ENCODE assay signal across 8 mouse cellular contexts in the genomic region with DNA sequence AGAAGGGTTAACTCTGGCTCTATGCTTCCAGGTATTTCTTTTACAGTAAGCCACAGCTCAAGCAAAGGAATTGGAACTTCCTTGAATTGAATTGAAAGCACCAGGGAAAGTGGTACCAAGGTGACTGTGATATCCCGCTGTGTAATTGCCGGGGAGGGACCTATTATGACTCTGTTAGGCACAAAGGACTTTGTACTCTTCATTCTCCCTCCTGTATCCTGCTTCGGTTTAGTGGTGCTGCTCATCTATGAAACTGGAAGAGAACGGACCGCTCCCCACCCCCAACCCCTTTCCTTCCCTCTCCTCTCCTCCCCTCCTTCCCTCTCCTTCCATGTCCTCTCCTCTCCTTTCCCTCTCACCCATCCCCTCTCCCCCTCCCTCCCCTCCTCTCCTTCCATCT. TPM values are rescaled to one million over a fixed set of nuclear protein-coding genes. Genes with fewer than 3 reads are reported as not detected.
A peak's percentile ranks its signal among the peaks of the same experiment; 100 is the strongest.
DNase-seq lines count a peak whose midpoint lies in the region; ATAC-seq lines count a peak whose summit lies in the region.

No protein-coding gene starts in this region.

- no peaks in the 10 kb centered on the region for H3K9me3 ChIP-seq in forebrain, embryonic 10.5 days
- no peaks in the 10 kb centered on the region for H3K9me3 ChIP-seq in forebrain, embryonic 11.5 days (ENCODE audit: control insufficient read depth, low read length)
- no peaks in the 10 kb centered on the region for H3K9me3 ChIP-seq in neural tube, embryonic 11.5 days (ENCODE audit: control insufficient read depth, low read length)
- no peaks in the 10 kb centered on the region for H3K9me3 ChIP-seq in limb, embryonic 15.5 days

- no peak overlapping the region for H3K27ac ChIP-seq in forebrain, embryonic 10.5 days
- H3K27ac ChIP-seq in forebrain, embryonic 11.5 days (ENCODE audit: low read depth, low read length) = no peak overlapping the region
- H3K27ac ChIP-seq in neural tube, embryonic 11.5 days (ENCODE audit: low read depth, low read length) = no peak overlapping the region
- no peak overlapping the region for H3K27ac ChIP-seq in limb, embryonic 15.5 days

- no peak for ATAC-seq in forebrain, embryonic 11.5 days (replicated peaks; ENCODE audit: low FRiP score)
- no peak for ATAC-seq in neural tube, embryonic 11.5 days (ENCODE audit: insufficient read depth, low FRiP score, low TSS enrichment)
- ATAC-seq in limb, embryonic 15.5 days (ENCODE audit: insufficient number of reproducible peaks, low FRiP score, low TSS enrichment, low read depth) = no peak

- peaks cover 47% of the 10 kb centered on the region for H3K27me3 ChIP-seq in forebrain, embryonic 10.5 days (ENCODE audit: poor library complexity, severe bottlenecking)
- H3K27me3 ChIP-seq in forebrain, embryonic 11.5 days (ENCODE audit: control insufficient read depth, insufficient read depth, low read length) = peaks cover 11% of the 10 kb centered on the region
- peaks cover 5% of the 10 kb centered on the region for H3K27me3 ChIP-seq in neural tube, embryonic 11.5 days (ENCODE audit: control insufficient read depth, insufficient read depth, low read length)
- peaks cover 16% of the 10 kb centered on the region; the same call in 1 of the 2 replicates for H3K27me3 ChIP-seq in limb, embryonic 15.5 days

- H3K36me3 ChIP-seq in forebrain, embryonic 10.5 days (replicated peaks) = no peaks in the 10 kb centered on the region
- no peaks in the 10 kb centered on the region for H3K36me3 ChIP-seq in forebrain, embryonic 11.5 days (ENCODE audit: control insufficient read depth, insufficient read depth, low read length)
- no peaks in the 10 kb centered on the region for H3K36me3 ChIP-seq in neural tube, embryonic 11.5 days (ENCODE audit: control insufficient read depth, insufficient read depth, low read length)
- H3K36me3 ChIP-seq in limb, embryonic 15.5 days = no peaks in the 10 kb centered on the region

- peak overlapping the region; percentile 60 for H3K4me3 ChIP-seq in forebrain, embryonic 10.5 days
- no peak overlapping the region for H3K4me3 ChIP-seq in forebrain, embryonic 11.5 days (ENCODE audit: low read depth, low read length)
- no peak overlapping the region for H3K4me3 ChIP-seq in neural tube, embryonic 11.5 days (ENCODE audit: low read depth, low read length)
- peak overlapping the region; percentile 49 for H3K4me3 ChIP-seq in limb, embryonic 15.5 days

- no peak overlapping the region for H3K9ac ChIP-seq in forebrain, embryonic 11.5 days (ENCODE audit: low read length)
- no peak overlapping the region for H3K9ac ChIP-seq in neural tube, embryonic 11.5 days (ENCODE audit: low read length)
- no peak overlapping the region for H3K9ac ChIP-seq in limb, embryonic 15.5 days

- no peak for DNase-seq in forebrain, embryonic 10.5 days (ENCODE audit: extremely low spot score, low spot score)
- no peak for DNase-seq in forebrain, embryonic 11.5 days (ENCODE audit: low spot score)
- no peak for DNase-seq in neural tube, embryonic 11.5 days (ENCODE audit: low spot score)
- DNase-seq in neural tube, embryonic 10.5 days (ENCODE audit: extremely low spot score, low spot score) = no peak
- peak; percentile 7 for DNase-seq in yolk sac, embryonic 10.5 days (ENCODE audit: low spot score)
- no peak for DNase-seq in testis, postnatal 10 days (ENCODE audit: low spot score)
- DNase-seq in T-cell, adult 2 months (ENCODE audit: low spot score) = no peak

- no peak overlapping the region for H3K4me2 ChIP-seq in forebrain, embryonic 11.5 days (ENCODE audit: low read depth, low read length, severe bottlenecking)
- peak overlapping the region; percentile 51 for H3K4me2 ChIP-seq in neural tube, embryonic 11.5 days (ENCODE audit: low read depth)
- H3K4me2 ChIP-seq in limb, embryonic 15.5 days = peak overlapping the region; percentile 75

- WGBS in forebrain, embryonic 10.5 days = 17% methylated on average over 5 of the region's 5 CpGs
- WGBS in forebrain, embryonic 11.5 days = 8% methylated on average over 5 of the region's 5 CpGs
- WGBS in neural tube, embryonic 11.5 days = 5% methylated on average over 5 of the region's 5 CpGs
- WGBS in limb, embryonic 15.5 days = 8% methylated on average over 5 of the region's 5 CpGs

- H3K4me1 ChIP-seq in forebrain, embryonic 10.5 days = peaks cover 17% of the 10 kb centered on the region
- H3K4me1 ChIP-seq in forebrain, embryonic 11.5 days (replicated peaks; ENCODE audit: control insufficient read depth, insufficient read depth, low read length) = 0 out of 2 replicates have a peak, but pooled peaks cover 3% of the 10 kb centered on the region
- H3K4me1 ChIP-seq in neural tube, embryonic 11.5 days (ENCODE audit: control insufficient read depth, insufficient read depth, low read length) = no peaks in the 10 kb centered on the region
- peaks cover 13% of the 10 kb centered on the region for H3K4me1 ChIP-seq in limb, embryonic 15.5 days

RNA-seq across cellular contexts. Expression of a gene that starts 1.3 kb away (rescaled TPM):
- 0.11 TPM in 1 of 2 replicates, not detected in the other for polyA plus RNA-seq in forebrain, embryonic 10.5 days (2016; fragmentation: Nextera tagmentation; extraction: Ambion mirVana)
- 0.43 and 0.59 TPM in 2 replicates for polyA plus RNA-seq in forebrain, embryonic 11.5 days (2014; fragmentation: Nextera tagmentation; extraction: Ambion mirVana)
- 0.58 and 1.4 TPM in 2 replicates for polyA plus RNA-seq in neural tube, embryonic 11.5 days (2014; fragmentation: Nextera tagmentation; extraction: Ambion mirVana)
- polyA plus RNA-seq in limb, embryonic 15.5 days (2015; fragmentation: Nextera tagmentation; extraction: Ambion mirVana) = 0.96 and 1.0 TPM in 2 replicates

RNA-seq across cellular contexts. Expression of a gene that starts 40.7 kb away (rescaled TPM):
- polyA plus RNA-seq in forebrain, embryonic 10.5 days (2016; fragmentation: Nextera tagmentation; extraction: Ambion mirVana) = not detected in 2 replicates
- not detected in 2 replicates for polyA plus RNA-seq in forebrain, embryonic 11.5 days (2014; fragmentation: Nextera tagmentation; extraction: Ambion mirVana)
- polyA plus RNA-seq in neural tube, embryonic 11.5 days (2014; fragmentation: Nextera tagmentation; extraction: Ambion mirVana) = not detected in 2 replicates
- polyA plus RNA-seq in limb, embryonic 15.5 days (2015; fragmentation: Nextera tagmentation; extraction: Ambion mirVana) = not detected in 2 replicates

RNA-seq across cellular contexts. Expression of a gene that starts 40.8 kb away (rescaled TPM):
- polyA plus RNA-seq in forebrain, embryonic 10.5 days (2016; fragmentation: Nextera tagmentation; extraction: Ambion mirVana) = 0.45 and 0.53 TPM in 2 replicates
- polyA plus RNA-seq in forebrain, embryonic 11.5 days (2014; fragmentation: Nextera tagmentation; extraction: Ambion mirVana) = 0.60 and 0.69 TPM in 2 replicates
- 0.31 and 1.1 TPM in 2 replicates for polyA plus RNA-seq in neural tube, embryonic 11.5 days (2014; fragmentation: Nextera tagmentation; extraction: Ambion mirVana)
- polyA plus RNA-seq in limb, embryonic 15.5 days (2015; fragmentation: Nextera tagmentation; extraction: Ambion mirVana) = 0.40 and 0.77 TPM in 2 replicates

Comparison
In these comparisons a context has a peak if more than half of its experiments do, and no peak if none do; other contexts are left out.
1. H3K4me3 ChIP-seq: peak in forebrain, embryonic 10.5 days (single experiment) and limb, embryonic 15.5 days (single experiment); none in forebrain, embryonic 11.5 days (single experiment) and neural tube, embryonic 11.5 days (single experiment).